Mouse (Mus musculus) 3T3-L1 (cell line): ENCODE results near the gene Mettl7a2.
A peak's percentile ranks its signal among the peaks of the same experiment; 100 is the strongest.
"Not testable (repeated sequence)": the region's sequence is repeated elsewhere in the genome, so short reads cannot be mapped to it uniquely, and the experiment has no call there.

Experiments used
- DNase-seq: peaks from one replicate; pipeline ENCODE4 v3.0.0-alpha.2; 2015; ENCODE audit warnings: low read depth, low spot score

Gene Mettl7a2

GRCm38 (mm10) chr15:100337328-100337727 lies 15.7 kb upstream of the Mettl7a2 start:
- DNase-seq: not testable (repeated sequence)

GRCm38 (mm10) chr15:100337847-100338246 lies 15.2 kb upstream of the Mettl7a2 start:
- peak; percentile 66 for DNase-seq

DNA sequence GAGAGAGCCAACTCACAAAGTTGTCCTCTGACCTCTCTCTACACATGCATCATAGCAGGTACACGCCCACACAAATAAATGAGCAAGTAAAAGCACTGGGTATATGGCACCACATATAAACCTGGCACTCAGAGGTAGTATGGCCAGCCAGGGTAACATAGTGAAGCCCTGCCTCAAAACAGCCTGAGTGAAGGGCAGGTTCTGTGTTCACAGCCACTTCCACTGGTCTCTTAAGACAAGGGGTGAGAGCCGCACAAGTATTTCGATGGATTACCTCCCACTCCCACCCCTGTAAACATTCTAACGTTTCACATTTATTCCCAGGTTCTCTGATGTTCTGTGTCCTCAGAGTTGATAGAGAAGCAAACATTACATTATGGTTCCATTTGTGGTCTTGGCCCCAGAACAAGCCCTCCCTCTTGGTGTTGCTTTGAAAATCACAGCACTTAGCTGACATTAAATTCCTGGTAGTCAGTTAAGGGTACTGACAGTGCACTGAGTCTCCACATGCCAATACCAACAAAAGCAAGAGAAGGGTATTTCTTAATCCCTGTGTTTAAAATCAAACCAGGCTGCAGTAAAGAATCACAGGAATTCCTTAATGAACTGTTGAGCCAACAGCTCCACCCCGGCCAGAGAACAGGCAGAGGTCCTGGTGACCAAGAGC lies 11.6 kb upstream of the Mettl7a2 start:
- not testable (repeated sequence) for DNase-seq

DNA sequence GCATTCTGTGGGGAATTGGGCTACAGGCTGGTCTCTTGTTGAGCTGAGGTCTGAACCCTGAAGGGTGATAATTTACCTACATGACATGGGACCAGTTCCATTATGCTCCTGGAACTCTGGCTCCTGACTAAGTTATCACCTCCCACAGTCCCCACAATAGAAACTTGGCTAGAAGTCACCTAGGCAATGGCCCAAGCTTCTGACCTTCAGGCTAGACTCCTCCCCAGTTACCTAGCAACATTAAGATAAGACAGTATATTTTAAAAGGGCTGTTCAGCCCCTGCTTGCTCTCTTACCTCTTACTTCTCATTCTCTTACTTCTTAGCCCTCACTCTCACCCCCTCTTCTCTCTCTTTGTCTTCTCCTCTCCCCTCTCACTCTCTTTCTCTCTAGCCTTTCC lies 7.5 kb upstream of the Mettl7a2 start:
- no peak for DNase-seq

DNA sequence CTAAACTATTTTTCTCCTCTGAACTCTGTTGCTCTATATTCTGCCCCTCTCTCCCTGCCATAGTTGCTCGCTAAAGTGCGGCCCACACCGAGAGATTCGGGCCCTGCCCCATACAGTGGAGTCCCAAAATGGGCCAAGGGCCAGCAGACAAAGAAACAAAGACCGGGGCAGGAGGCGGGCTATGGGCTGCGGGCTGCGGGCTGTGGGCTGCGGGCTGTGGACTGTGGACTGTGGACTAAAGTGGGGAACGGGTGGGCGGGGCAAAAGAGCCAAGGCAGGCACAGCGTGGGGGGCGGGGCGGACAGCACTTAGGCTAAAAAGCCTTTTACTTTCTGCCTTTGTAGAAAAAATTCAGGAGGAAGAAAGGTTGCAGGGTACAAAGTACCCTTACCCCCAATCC lies 6.2 kb upstream of the Mettl7a2 start:
- no peak for DNase-seq

GRCm38 (mm10) chr15:100349496-100349895 lies 3.5 kb upstream of the Mettl7a2 start:
- no peak for DNase-seq

DNA sequence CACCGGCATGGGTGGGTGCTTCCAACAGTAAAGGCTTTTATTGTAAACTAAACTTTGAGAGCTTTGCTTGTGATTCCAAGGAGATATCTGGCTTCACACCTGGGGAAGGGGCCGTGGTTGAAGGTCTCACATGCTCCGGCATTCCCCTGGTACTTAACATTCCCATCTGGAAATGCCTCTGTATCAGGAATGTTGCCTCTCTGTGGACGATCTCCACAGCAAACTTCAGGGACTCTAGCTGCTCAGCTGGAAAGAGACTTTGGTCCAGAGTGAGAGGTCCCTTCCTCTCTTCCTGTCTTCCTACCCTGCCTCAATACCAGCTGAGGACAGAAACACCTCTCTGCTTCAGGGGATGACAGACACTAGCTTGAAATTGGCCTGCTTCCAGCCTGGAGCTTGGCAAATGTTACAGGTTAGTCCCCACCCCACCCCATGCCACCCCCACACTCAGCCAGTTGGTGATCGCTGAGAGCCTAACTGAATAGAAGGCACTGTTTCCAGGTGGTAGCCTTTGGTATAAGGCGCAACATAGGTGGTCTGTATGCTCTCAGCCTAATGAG lies 1.4 kb upstream of the Mettl7a2 start:
- no peak for DNase-seq

DNA sequence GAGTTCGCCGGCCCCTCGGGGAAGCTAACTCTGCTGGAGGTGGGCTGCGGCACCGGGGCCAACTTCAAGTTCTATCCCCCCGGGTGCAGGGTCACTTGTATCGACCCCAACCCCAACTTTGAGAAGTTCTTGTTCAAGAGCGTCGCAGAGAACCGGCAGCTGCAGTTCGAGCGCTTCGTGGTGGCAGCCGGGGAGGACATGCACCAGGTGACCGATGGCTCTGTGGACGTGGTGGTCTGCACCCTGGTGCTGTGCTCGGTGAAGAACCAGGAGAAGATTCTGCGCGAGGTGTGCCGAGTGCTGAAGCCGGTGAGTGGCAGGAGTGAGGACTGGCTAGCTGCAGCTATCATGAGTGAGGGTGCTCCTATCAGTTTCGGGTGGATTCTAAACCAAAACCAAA lies 399 bp downstream of the Mettl7a2 start:
- DNase-seq: not testable (repeated sequence)

DNA sequence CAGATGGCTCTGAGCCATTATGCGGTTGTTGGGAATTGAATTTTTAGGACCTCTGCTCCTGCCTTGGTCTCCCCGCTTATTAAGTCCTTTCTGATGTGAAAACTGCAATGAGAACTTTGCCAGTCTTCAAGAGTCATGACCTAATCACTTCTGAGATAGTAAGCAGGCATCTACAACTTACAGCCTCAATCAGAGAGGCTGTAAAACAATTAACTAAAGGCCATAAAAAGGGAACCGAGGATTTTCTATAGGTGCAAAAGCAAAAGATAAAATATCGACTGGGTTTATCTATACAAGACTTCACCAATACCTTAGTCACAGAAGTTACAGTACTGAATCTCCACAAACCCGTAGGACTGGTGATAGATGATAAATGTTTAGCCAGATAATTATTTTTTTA lies 2.9 kb downstream of the Mettl7a2 start:
- no peak for DNase-seq

DNA sequence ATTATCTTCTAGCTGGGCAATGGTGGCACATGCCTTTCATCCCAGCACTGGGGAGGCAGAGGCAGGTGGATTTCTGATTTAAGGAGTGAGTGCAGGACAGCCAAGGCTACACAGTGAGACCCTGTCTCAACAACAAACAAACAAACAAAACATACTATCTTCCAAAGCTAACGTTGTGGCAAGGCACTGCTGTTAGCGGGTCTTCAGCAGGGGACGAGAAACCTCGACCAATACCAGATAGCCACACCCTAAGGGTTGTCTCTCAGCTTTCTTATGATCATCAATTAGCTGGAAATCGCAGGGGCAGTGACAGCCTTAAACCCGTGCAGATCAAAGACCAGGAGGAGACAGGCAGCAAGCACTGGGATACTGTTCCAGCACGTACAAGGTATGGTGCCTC lies 11.2 kb downstream of the Mettl7a2 start, which contains the start of gene Higd1c:
Gene Higd1c, plus strand, starts transcription at position 301 of the 400 bp plus-strand sequence.
- no peak for DNase-seq

DNA sequence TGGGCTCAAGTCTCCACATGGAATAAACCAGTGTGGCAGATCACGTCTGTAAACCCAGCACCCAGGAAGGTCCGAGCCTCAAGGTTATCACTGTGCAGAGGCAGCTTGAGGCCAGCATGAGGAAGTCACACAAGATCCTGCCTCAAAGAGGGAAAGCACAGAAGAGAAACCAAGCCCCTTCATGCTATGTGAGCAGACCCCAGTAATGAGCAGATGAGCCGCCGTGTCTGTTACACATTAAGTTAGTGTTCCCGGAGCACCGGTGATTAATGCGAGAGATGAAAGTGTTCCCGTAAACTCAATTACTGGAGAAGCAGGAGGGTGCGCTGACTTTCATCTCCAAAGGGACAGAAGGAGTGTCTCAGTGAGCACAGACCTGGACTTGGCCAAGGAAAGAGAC lies 13.0 kb downstream of the Mettl7a2 start:
- not testable (repeated sequence) for DNase-seq

- no peak for DNase-seq
These were observed 14.1 kb downstream of the Mettl7a2 start for GRCm38 (mm10) chr15:100367119-100367518.

DNA sequence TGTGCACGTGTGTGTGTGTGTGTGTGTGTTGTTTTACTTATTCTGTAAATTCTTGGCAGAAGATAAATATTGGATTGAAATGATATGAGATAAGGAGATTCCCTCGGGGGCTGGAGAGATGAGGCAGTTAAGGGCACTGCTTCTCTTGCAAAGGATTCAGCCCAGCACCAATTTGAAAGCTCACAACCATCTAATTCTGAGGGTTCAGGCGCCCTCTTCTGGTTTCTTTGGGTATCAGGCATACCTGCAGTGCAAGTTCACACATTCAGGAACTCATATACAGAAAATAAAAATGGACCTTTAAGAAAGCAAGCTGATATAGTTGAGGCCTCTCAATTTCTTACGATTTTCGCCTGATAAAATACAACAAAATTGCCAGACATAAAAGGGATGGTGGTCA lies 22.1 kb downstream of the Mettl7a2 start:
- peak; percentile 81 for DNase-seq

DNA sequence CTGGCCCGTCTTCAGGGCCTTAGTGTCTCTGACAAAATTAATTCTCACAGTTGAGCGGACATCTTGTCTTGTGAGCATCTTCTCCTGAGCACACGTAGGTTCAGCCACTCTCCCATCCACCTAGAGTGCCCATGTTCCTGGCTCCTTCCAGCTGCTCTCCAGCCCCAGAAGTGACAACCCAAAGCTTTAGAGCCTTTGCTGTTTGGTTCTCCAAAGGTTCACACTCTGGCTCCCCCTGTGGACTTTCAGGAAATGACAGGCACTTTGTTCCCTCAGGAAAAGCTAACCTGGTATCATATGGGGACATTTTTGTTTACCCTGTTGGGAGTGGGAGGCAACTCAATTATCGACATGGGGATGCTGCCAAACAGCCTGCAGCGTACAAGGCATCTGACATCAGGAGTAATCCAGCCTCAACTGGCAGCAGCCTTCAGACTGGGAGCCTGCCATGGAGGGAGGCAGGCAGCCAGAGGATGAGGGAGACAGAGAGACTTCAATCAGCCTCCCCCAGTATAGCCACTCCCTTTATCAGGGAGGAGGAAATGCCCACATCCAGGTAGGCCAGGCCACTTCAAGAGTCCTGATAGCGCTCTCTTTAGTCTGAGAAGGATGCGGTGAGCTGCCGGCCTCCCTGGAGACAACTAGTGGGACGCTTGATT lies 25.0 kb downstream of the Mettl7a2 start:
- not testable (repeated sequence) for DNase-seq

GRCm38 (mm10) chr15:100379658-100380057 lies 26.7 kb downstream of the Mettl7a2 start:
- DNase-seq: no peak

- DNase-seq: no peak
These were observed 27.1 kb downstream of the Mettl7a2 start for GRCm38 (mm10) chr15:100380104-100380503.

DNA sequence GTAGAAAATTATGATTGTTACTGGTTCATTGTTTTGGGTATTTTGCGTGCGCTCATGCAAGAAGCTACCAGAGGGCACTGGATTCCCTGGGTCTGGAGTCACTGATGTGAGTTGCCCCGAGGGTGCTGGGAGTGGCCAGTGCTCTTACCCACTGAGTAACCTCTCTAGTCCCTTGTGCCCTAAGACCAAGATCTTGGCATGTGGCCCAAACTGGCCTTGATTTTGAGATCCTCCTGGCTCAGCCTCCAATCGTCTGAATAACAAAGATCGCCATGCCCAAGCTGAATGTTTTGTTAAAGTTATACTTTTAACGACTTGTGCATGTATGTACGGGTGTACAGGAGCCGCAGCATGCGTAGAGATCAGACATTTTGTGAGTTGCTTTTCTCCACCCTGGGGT lies 32.7 kb downstream of the Mettl7a2 start:
- no peak for DNase-seq

GRCm38 (mm10) chr15:100387544-100388223 lies 34.7 kb downstream of the Mettl7a2 start:
- no peak for DNase-seq

DNA sequence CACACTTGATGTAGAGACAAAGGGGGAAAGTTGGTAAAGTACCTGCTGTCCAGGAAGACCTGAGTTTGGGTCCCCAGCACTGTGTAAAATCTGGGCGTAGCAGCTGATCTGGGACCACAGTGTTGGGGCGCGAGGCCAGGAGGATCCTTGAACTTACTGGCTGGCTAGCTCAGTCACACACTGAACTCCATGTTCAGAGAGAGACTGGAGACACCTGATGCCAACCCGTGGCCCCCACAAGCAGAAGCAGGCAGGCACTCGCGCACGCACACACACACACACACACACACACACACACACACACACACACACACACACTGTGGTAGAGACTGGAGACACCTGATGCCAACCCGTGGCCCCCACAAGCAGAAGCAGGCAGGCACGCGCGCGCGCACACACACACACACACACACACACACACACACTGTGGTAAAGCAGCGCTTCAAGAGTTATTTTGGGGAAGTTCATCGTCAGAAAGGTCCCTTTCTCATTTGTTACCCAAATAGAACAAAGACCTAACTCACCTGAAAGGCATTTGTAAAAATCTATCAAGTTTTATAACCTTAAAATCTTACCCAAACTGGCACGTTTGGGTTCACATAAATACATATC lies 35.3 kb downstream of the Mettl7a2 start:
- no peak for DNase-seq

DNA sequence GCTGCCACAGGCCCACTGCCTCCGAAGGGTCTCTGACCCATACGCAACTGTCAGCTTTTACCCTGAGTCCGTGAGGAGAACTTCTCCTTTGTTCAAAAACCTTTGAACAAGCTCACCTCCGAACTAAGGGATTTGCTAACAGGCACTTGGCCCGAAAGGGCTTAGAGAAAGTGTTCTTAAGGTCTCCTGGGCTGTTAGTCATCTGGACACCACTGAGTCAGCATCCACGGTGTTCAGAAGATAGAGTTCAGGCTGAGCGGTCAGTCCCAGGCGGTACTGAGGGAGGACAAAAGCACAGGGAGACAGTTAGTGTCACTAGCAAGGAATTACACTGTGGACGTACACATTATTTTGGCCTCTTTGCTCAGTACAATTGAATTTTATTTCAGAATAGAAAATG lies 35.9 kb downstream of the Mettl7a2 start:
- peak; percentile 71 for DNase-seq

- DNase-seq: no peak
These were observed 38.1 kb downstream of the Mettl7a2 start for GRCm38 (mm10) chr15:100391066-100391465.

GRCm38 (mm10) chr15:100391599-100391998 lies 38.6 kb downstream of the Mettl7a2 start:
- DNase-seq: no peak
